Mouse (Mus musculus) testis, adult 2 months (tissue): ENCODE results near the gene Ptpn6. TPM values are rescaled to one million over a fixed set of nuclear protein-coding genes. Genes with fewer than 3 reads are reported as not detected.

ENCODE experiments used
- H3K27ac ChIP-seq: fragments of 200-500 bp; 2 replicates; pipeline ENCODE4 v1.5.1; 2012; ENCODE audit warnings: low read depth, low read length; ENCODE audit not compliant: control insufficient read depth, insufficient read depth
- H3K27me3 ChIP-seq: fragments of 200-500 bp; 2 replicates; pipeline ENCODE4 v1.6.1; 2012; ENCODE audit warnings: mild to moderate bottlenecking, low read length, moderate library complexity; ENCODE audit not compliant: control insufficient read depth, insufficient read depth
- H3K36me3 ChIP-seq: fragments of 200-500 bp; 2 replicates; pipeline ENCODE4 v1.6.1; 2012; ENCODE audit warnings: mild to moderate bottlenecking, low read length; ENCODE audit not compliant: control insufficient read depth, insufficient read depth
- H3K4me1 ChIP-seq: fragments of 200-500 bp; 2 replicates; pipeline ENCODE4 v1.6.1; 2012; ENCODE audit warnings: low read length; ENCODE audit not compliant: control insufficient read depth, insufficient read depth
- H3K4me3 ChIP-seq: fragments of 200-500 bp; 2 replicates; pipeline ENCODE4 v1.5.1; 2012; ENCODE audit warnings: low read depth, mild to moderate bottlenecking, low read length, moderate library complexity, mixed read lengths; ENCODE audit not compliant: control insufficient read depth
- CTCF ChIP-seq: fragments of 200-500 bp; IDR thresholded peaks from 2 replicates; pipeline ENCODE4 v1.5.1; 2012; ENCODE audit warnings: low read depth, mild to moderate bottlenecking, inconsistent platforms, low read length, moderate library complexity; ENCODE audit not compliant: control insufficient read depth, insufficient read depth, insufficient replicate concordance
- POLR2A ChIP-seq: fragments of 200-500 bp; IDR thresholded peaks from 2 replicates; pipeline ENCODE4 v1.6.1; 2012; ENCODE audit warnings: low read depth, mild to moderate bottlenecking, inconsistent platforms, low read length, moderate library complexity; ENCODE audit not compliant: control insufficient read depth
- polyA plus RNA-seq: library from polyadenylated mRNA; depleted of rRNA; stranded (reverse); fragments of >200 nt; gene quantifications from 2 replicates; pipeline ENCODE4 v1.2.3, GENCODE M21; 2012

Gene Ptpn6
- polyA plus RNA-seq, 1 experiment: 1.4 TPM

DNA sequence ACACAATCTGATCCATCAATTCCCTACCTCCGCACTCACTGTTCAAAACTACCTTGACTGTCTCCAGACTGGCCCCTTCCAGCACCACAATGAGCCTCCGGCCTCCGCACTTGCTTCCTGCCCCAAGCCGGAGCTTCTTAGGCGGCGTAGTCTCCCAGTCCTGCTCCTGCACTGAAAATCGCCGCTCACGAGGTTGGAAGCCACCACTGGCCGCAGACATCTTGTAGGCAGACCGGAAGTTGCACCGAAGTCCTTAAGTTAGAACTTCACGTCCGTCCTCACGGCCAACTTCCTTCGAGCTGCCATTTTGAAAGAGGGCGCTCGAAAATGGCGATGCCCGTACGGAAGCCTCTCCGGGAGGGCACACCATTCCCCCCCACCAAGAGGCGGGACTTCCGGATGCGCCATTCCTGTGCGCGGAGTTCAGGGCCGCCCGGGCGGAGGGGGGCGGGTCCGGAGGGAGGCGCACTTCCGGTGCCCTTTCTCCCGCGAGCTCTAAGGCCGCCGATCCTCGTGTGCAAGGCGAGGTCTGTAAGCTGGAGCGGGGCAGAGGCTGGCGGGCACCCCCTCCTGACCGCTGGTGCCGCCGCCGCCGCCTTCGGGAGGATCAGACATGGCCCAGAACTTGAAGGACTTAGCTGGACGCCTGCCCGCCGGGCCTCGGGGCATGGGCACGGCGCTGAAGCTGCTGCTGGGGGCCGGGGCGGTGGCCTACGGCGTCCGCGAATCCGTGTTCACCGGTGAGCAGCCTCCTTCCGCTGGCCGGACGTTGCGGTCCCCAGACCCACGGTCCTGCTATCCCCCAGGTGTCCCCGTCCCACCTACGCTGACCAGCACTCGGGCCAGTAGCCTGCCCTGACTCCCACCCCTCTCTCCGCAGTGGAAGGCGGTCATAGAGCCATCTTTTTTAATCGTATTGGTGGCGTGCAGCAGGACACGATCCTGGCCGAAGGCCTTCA lies 26.4 kb downstream of the Ptpn6 start, which contains the start of the genes Emg1 and Phb2:
Emg1 (minus strand) TSS at position 355 of the 959 bp plus-strand sequence.
Phb2 (plus strand) TSS at position 513 of the 959 bp plus-strand sequence.
- TF ChIP-seq CTCF (no peak), POLR2A (peak; percentile 81)
- no peaks in the 10 kb centered on the region for H3K27me3 ChIP-seq
- no peaks in the 10 kb centered on the region; the same call in 1 of the 2 replicates for H3K36me3 ChIP-seq
- H3K4me3 ChIP-seq: peak within 1 kb of the TSS; percentile 100
- H3K27ac ChIP-seq: peak within 1 kb of the TSS; percentile 91
- H3K4me1 ChIP-seq: peaks cover 11% of the 10 kb centered on the region

DNA sequence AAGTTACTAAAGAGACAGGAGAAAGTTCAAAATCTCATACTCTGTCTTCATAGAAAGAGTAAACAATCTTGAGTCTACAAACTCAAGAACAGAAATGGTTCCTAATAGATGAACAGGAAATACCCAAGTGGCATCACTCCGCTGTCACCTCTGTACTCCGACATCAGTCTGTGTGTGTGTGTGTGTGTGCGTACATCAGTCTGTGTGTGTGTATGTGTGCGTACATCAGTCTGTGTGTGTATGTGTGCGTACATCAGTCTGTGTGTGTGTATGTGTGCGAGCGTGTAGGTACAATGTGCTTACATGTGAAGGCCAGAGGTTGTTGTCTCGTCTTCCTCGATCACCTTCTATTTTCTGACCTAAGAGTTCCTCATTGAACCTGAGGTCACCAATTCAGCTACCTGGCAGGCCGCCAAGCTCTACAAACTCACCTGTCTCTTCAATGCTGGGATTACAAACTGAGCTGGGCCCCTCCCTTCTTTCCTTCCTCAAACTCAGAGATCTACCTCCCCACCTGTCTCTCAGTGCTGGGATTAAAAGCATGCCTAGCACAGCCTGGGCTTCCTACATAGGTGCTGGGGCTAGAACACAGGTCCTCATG lies 30.1 kb downstream of the Ptpn6 start:
- Histone ChIP-seq H3K27me3 (no peaks in the 10 kb centered on the region), H3K27ac (no peak overlapping the region), H3K4me3 (no peak overlapping the region), H3K4me1 (peaks cover 11% of the 10 kb centered on the region), H3K36me3 (peaks cover 2% of the 10 kb centered on the region)
- no peak for TF ChIP-seq POLR2A
- TF ChIP-seq CTCF: no peak

DNA sequence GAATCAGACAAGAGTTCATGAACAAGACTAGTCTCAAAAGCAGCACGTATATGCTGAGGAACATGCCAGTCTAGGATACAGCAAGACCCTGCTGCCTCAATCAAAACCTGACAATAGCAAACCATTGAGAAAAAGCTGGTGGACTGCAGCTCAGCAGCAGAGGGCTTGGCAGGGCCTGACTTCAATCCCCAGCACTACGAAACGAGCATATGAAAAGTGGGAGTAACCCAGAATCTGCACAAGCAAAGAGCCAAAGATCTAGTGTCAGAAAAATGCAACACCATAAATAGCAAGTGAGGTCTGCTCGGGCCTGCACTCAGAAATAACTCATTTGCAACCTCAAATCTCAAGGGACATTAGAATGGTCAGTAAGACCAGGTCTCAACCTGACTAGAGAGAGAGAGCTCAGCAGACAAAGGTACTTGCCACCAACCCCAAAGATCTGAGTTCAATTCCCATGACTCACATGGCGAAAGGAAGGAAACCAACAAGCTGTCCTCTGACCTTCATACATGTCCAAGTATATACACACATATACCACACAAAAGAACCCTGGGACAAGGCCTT lies 32.4 kb downstream of the Ptpn6 start:
- no peak overlapping the region for H3K27ac ChIP-seq
- peaks cover 4% of the 10 kb centered on the region for H3K4me1 ChIP-seq
- no peak for TF ChIP-seq CTCF
- TF ChIP-seq POLR2A: no peak
- H3K27me3 ChIP-seq: no peaks in the 10 kb centered on the region
- peaks cover 5% of the 10 kb centered on the region for H3K36me3 ChIP-seq
- no peak overlapping the region for H3K4me3 ChIP-seq

DNA sequence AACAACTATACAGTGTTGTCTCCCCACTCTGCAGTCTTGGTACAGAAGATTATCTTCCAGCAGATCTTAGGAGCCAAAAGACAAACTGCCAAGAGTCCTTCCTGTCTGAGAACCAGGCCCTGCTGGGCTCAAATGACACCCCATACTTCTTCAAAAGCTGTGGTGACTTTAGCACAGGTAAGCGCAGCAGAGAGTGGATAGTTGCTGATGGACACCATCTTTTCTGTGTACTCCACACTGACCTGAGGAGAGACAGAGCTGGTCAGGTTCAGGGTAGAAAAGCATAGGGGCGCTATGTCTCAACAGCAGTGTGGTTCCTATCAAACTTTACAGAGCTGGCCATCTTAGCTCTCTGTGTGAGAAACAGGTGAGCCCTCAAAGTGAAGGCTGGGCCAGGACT lies 34.1 kb downstream of the Ptpn6 start:
- no peak overlapping the region for H3K4me3 ChIP-seq
- H3K27ac ChIP-seq: no peak overlapping the region
- H3K4me1 ChIP-seq: peaks cover 4% of the 10 kb centered on the region
- no peaks in the 10 kb centered on the region for H3K27me3 ChIP-seq
- H3K36me3 ChIP-seq: peaks cover 8% of the 10 kb centered on the region
- no peak for TF ChIP-seq POLR2A
- TF ChIP-seq CTCF: no peak

DNA sequence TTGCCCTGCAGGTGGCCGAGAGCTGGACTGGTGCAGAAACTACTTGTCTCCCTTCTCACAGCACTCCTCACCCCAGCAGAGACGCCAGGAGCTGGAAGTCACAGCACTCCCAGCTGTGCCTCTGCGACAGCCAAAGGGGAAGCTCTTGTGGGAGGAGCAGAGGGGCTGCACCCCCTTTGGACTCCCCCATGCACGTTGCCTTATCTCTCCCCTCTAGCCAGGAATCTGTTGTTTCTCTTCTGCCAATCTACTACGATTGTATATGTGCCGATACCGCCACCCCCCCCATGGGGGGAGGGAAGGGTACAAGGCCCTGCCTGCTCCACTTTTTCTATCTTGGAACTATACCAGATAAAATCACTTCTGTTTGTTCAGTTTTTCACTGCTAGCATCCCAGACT lies 34.7 kb downstream of the Ptpn6 start:
- Histone ChIP-seq H3K36me3 (peaks cover 8% of the 10 kb centered on the region), H3K4me3 (no peak overlapping the region), H3K27ac (no peak overlapping the region), H3K27me3 (no peaks in the 10 kb centered on the region), H3K4me1 (peaks cover 7% of the 10 kb centered on the region)
- TF ChIP-seq POLR2A (no peak), CTCF (no peak)

DNA sequence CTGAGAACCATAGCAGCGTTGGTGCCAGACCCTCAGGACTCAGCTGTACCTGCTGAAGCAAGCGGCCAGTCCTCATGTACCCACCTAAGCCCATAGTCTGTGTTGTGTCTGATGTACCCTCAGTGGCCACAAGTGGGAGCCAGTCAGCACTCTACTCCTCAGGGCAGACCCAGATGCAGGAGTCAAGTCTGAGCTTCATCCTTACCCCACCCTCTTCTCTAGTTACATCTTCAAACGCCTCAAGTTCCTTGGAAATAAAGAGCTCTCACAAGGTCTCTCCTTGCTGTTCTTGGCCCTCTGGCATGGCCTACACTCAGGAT lies 35.8 kb downstream of the Ptpn6 start:
- TF ChIP-seq CTCF: peak; percentile 77; the same call in 1 of the 2 replicates
- TF ChIP-seq POLR2A: no peak
- H3K4me3 ChIP-seq: peak overlapping the region; percentile 66
- H3K27ac ChIP-seq: no peak overlapping the region
- H3K36me3 ChIP-seq: peaks cover 8% of the 10 kb centered on the region
- peaks cover 7% of the 10 kb centered on the region for H3K4me1 ChIP-seq
- H3K27me3 ChIP-seq: no peaks in the 10 kb centered on the region

DNA sequence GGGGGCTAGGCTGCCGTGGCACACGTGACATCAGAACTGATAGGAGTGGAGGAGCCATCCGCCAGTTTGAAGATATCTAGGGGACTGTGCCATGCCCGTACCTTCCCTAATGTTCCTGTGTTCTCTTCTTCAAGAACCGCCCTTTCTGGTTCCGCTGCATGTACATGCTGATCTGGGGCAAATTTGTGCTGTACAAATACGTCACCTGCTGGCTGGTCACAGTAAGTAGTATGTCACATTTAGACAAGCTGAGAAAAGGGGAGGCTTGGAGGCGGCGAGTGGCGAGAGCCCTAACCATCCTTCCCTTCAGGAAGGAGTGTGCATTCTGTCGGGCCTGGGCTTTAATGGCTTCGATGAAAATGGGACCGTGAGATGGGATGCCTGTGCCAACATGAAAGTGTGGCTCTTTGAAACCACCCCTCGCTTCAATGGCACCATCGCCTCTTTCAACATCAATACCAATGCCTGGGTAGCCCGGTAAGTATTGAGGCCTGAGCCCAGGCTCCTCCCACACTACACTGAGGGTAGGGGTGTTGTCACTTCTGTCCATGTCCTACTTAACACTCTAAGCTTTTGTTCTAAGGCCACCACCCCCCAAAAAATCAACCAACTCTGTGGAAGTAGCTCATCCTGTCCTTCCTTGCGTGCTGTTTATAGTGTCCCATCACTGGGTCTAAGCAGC lies 36.3 kb downstream of the Ptpn6 start:
- Histone ChIP-seq H3K4me1 (peaks cover 7% of the 10 kb centered on the region), H3K27ac (no peak overlapping the region), H3K4me3 (peak overlapping the region; percentile 66), H3K36me3 (peaks cover 8% of the 10 kb centered on the region), H3K27me3 (no peaks in the 10 kb centered on the region)
- TF ChIP-seq POLR2A (no peak), CTCF (no peak)
